Mouse (Mus musculus): ENCODE data around the gene Hc. TPM values are rescaled to one million over a fixed set of nuclear protein-coding genes. Genes with fewer than 3 reads are reported as not detected.
A peak's percentile ranks its signal among the peaks of the same experiment; 100 is the strongest.

Gene Hc
- total and polyA plus RNA-seq, 3 experiments = 0.74 to 1.2 (median 0.91) TPM

DNA sequence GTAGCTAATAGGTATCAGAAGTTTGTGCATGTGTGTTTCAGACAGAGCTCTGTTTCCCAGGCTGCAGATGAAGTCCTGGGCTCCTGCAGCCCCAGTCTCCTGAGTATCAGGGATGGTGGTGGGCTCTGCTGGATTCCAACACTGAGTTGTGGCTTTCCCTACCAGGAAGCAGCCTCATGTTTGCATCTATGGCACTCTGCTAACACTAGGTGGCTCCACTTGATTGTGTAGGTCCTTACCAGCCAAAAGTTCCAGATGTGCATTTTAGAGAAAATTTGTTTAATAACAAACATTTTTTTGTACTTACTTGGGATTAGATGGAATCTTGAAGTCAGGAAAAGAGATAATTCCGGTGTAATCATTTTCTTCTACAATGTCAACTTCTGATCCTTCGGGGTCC lies 16.3 kb downstream of the Hc start:
- in situ Hi-C loops (cut with MboI; ENCODE audit: low pct_ligation_motif_present, low pct_unique_long_range_greater_than_20kb, low sequenced_read_pairs) = no loop called here
- Histone ChIP-seq H3K36me3 (replicated peaks in 1 of 2; ENCODE audit: control insufficient read depth in 1 of 2, insufficient read depth in 1 of 2, low read length in 1 of 2) (no peaks in the 10 kb centered on the region), H3K27me3 (replicated peaks) (no peaks in the 10 kb centered on the region), H3K4me2 (ENCODE audit: insufficient read depth, low read depth, poor library complexity, severe bottlenecking) (0 out of 2 replicates have a peak overlapping the region, but pooled peaks have one; percentile 15), H3K9ac (ENCODE audit: insufficient read depth, low read depth) (no peak overlapping the region), H3K79me2 (replicated peaks; ENCODE audit: control insufficient read depth, extremely low read depth, insufficient read depth, poor library complexity, severe bottlenecking) (no peaks in the 10 kb centered on the region), H3K4me3 (replicated peaks in 1 of 3; ENCODE audit: low read depth in 2 of 3, low read length in 2 of 3, poor library complexity in 1 of 3) (no peak overlapping the region), H3K4me1 (ENCODE audit: control insufficient read depth in 1 of 2, insufficient read depth in 2 of 2) (peaks cover 0 to 8% of the 10 kb centered on the region in 2 experiments; a peak in 2 of 4 replicates), H3K9me3 (replicated peaks; ENCODE audit: low read length) (peaks cover 1% of the 10 kb centered on the region), H3K27ac (ENCODE audit: insufficient read depth, low read depth) (no peak overlapping the region)
- dilution Hi-C loops (cut with MboI; ENCODE audit: extremely low pct_ligation_motif_present, extremely low pct_unique_long_range_greater_than_20kb, low sequenced_read_pairs) = no loop called here
- DNase-seq (ENCODE audit: extremely low read depth) = peak; percentile 64
- TF ChIP-seq SMC3 (IDR thresholded peaks at IDR 0.05; ENCODE audit: low read depth, low read length) (peak; percentile 88), E2F4 (IDR thresholded peaks at IDR 0.05; ENCODE audit: insufficient replicate concordance, low read depth, low read length) (no peak), CTCF (conservative IDR thresholded peaks at IDR 0.05 in 1 of 2, IDR thresholded peaks at IDR 0.05 in 1 of 2; ENCODE audit: low read depth in 2 of 2, low read length in 2 of 2) (peak; percentile 80 to 89), ZC3H11A (IDR thresholded peaks at IDR 0.05; ENCODE audit: low read depth, low read length) (peak; percentile 46; the same call in 1 of the 2 replicates), RAD21 (IDR thresholded peaks at IDR 0.05; ENCODE audit: low read depth, low read length) (peak; percentile 88), USF2 (conservative IDR thresholded peaks at IDR 0.05; ENCODE audit: low read depth, low read length) (no peak), NRF1 (IDR thresholded peaks at IDR 0.05; ENCODE audit: low read depth, low read length) (no peak), ELF1 (IDR thresholded peaks at IDR 0.05; ENCODE audit: low read depth, low read length) (peak; percentile 75), MYC (IDR thresholded peaks at IDR 0.05; ENCODE audit: low read depth, low read length) (peak; percentile 55; the same call in 1 of the 2 replicates)

DNA sequence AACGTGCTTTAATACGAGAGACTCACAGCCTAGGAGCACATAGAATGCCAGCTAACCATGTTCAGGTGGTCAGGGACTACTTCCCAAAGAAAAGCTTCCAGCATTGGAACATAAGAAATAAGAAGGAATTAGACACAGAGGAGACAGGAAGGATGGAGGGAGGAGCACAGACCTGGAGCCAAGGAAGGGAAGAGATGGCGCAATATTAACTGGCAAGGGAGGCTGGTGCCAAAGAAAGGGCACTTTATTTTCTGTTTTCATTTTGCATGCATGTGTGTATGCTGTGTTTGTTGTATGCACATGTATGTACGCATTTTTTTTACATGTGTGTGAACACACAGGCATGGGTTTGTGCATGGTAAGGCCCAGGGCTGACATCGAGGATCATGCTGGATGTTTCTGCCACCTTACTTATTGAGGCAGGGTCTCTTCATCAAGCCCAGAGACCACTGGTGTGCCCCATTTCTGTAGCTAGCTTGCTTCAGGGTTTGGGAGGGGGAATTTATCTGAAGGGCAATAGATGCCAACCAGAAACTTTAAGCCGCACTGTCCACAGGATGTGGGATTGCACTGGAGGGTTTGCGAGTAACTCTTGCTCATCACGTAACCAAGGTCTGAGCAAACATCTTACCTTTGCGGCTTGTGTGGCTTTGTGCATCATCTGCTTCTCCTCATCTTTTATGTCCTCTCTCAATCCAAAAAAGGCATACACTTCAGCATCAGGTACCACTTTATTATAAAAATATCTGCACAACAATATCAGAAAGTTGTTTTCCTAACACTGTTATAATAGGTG lies 22.5 kb downstream of the Hc start:
- in situ Hi-C loops (cut with MboI; ENCODE audit: low pct_ligation_motif_present, low pct_unique_long_range_greater_than_20kb, low sequenced_read_pairs) (no loop called here), dilution Hi-C loops (cut with MboI; ENCODE audit: extremely low pct_ligation_motif_present, extremely low pct_unique_long_range_greater_than_20kb, low sequenced_read_pairs) (no loop called here)
- no peak for DNase-seq (ENCODE audit: extremely low read depth)
- H3K27me3 ChIP-seq (replicated peaks) = no peaks in the 10 kb centered on the region
- no peak overlapping the region for H3K27ac ChIP-seq (ENCODE audit: insufficient read depth, low read depth)
- no peak overlapping the region for H3K4me2 ChIP-seq (ENCODE audit: insufficient read depth, low read depth, poor library complexity, severe bottlenecking)
- TF ChIP-seq USF2 (conservative IDR thresholded peaks at IDR 0.05; ENCODE audit: low read depth, low read length) = no peak
- TF ChIP-seq ZNF384 (IDR thresholded peaks at IDR 0.05; ENCODE audit: low read depth, low read length) = no peak
- no peaks in the 10 kb centered on the region for H3K79me2 ChIP-seq (replicated peaks; ENCODE audit: control insufficient read depth, extremely low read depth, insufficient read depth, poor library complexity, severe bottlenecking)
- no peaks in the 10 kb centered on the region for H3K36me3 ChIP-seq (replicated peaks in 1 of 2; ENCODE audit: control insufficient read depth in 1 of 2, insufficient read depth in 1 of 2, low read length in 1 of 2)
- no peaks in the 10 kb centered on the region for H3K4me1 ChIP-seq (ENCODE audit: control insufficient read depth in 1 of 2, insufficient read depth in 2 of 2)
- H3K4me3 ChIP-seq (replicated peaks in 1 of 3; ENCODE audit: low read depth in 2 of 3, low read length in 2 of 3, poor library complexity in 1 of 3) = no peak overlapping the region
- H3K9me3 ChIP-seq (replicated peaks; ENCODE audit: low read length) = peaks cover 1% of the 10 kb centered on the region
- no peak overlapping the region for H3K9ac ChIP-seq (ENCODE audit: insufficient read depth, low read depth)

DNA sequence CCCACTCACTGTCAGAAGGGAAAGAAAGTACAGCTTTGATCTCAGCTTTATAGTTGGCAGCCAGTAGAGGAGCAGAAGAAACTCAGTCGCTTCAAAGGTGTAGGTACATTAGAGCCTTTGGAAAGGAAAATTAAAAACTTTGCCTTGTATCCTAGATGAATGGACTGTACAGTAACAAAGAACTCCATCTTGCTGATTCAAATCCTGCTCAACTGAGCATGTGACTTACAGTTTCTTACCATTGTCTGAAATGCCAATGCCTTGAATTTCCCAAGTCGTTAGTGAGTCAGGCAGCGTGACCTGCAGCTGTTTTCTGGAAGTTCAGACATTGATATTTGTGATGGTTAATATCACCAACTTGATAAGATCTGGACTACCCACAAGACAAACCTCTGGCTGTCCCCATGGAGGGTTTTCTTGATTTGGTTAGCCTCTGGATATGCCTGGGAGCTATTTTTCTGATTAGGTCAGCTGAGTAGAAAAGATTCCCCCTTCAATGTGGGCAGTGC lies 36.5 kb downstream of the Hc start:
- no peaks in the 10 kb centered on the region for H3K36me3 ChIP-seq (replicated peaks in 1 of 2; ENCODE audit: control insufficient read depth in 1 of 2, insufficient read depth in 1 of 2, low read length in 1 of 2)
- dilution Hi-C loops (cut with MboI; ENCODE audit: extremely low pct_ligation_motif_present, extremely low pct_unique_long_range_greater_than_20kb, low sequenced_read_pairs) (no loop called here), in situ Hi-C loops (cut with MboI; ENCODE audit: low pct_ligation_motif_present, low pct_unique_long_range_greater_than_20kb, low sequenced_read_pairs) (no loop called here)
- no peaks in the 10 kb centered on the region for H3K27me3 ChIP-seq (replicated peaks)
- H3K9ac ChIP-seq (ENCODE audit: insufficient read depth, low read depth) = no peak overlapping the region
- H3K27ac ChIP-seq (ENCODE audit: insufficient read depth, low read depth) = no peak overlapping the region
- H3K4me2 ChIP-seq (ENCODE audit: insufficient read depth, low read depth, poor library complexity, severe bottlenecking) = no peak overlapping the region
- TF ChIP-seq ELF1 (IDR thresholded peaks at IDR 0.05; ENCODE audit: low read depth, low read length) (no peak), ZC3H11A (IDR thresholded peaks at IDR 0.05; ENCODE audit: low read depth, low read length) (no peak), USF2 (conservative IDR thresholded peaks at IDR 0.05; ENCODE audit: low read depth, low read length) (no peak), CHD1 (IDR thresholded peaks at IDR 0.05; ENCODE audit: low read depth, low read length) (no peak), SMC3 (IDR thresholded peaks at IDR 0.05; ENCODE audit: low read depth, low read length) (no peak), IRF4 (IDR thresholded peaks at IDR 0.05; ENCODE audit: low read depth, low read length) (no peak), HCFC1 (IDR thresholded peaks at IDR 0.05; ENCODE audit: low read depth, low read length) (no peak), PAX5 (IDR thresholded peaks at IDR 0.05; ENCODE audit: low read length) (no peak), TBP (conservative IDR thresholded peaks at IDR 0.05; ENCODE audit: low read depth, low read length) (no peak), KAT2A (IDR thresholded peaks at IDR 0.05; ENCODE audit: insufficient replicate concordance, low read length) (no peak), POLR2AphosphoS2 (IDR thresholded peaks at IDR 0.05; ENCODE audit: low read depth, low read length) (no peak), CTCF (conservative IDR thresholded peaks at IDR 0.05 in 1 of 2, IDR thresholded peaks at IDR 0.05 in 1 of 2; ENCODE audit: low read depth in 2 of 2, low read length in 2 of 2) (no peak), RAD21 (IDR thresholded peaks at IDR 0.05; ENCODE audit: low read depth, low read length) (no peak), GABPA (IDR thresholded peaks at IDR 0.05; ENCODE audit: insufficient replicate concordance, low read depth, low read length) (no peak)
- no peak overlapping the region for H3K4me3 ChIP-seq (replicated peaks in 1 of 3; ENCODE audit: low read depth in 2 of 3, low read length in 2 of 3, poor library complexity in 1 of 3)
- no peaks in the 10 kb centered on the region for H3K79me2 ChIP-seq (replicated peaks; ENCODE audit: control insufficient read depth, extremely low read depth, insufficient read depth, poor library complexity, severe bottlenecking)
- DNase-seq (ENCODE audit: extremely low read depth) = no peak
- H3K9me3 ChIP-seq (replicated peaks; ENCODE audit: low read length) = no peaks in the 10 kb centered on the region
- no peaks in the 10 kb centered on the region for H3K4me1 ChIP-seq (ENCODE audit: control insufficient read depth in 1 of 2, insufficient read depth in 2 of 2)
